Mouse (Mus musculus) lung, postnatal 0 days (tissue): Measurements from ENCODE around the gene Bach2.

Source experiments
- CTCF ChIP-seq: IDR thresholded peaks from 2 replicates; pipeline ENCODE4 v1.5.1; 2016; ENCODE audit warnings: antibody characterized with exemption, mild to moderate bottlenecking
- EP300 ChIP-seq: IDR thresholded peaks from 2 replicates; pipeline ENCODE4 v1.6.1; 2016; ENCODE audit warnings: antibody characterized with exemption, mild to moderate bottlenecking, control low read depth

GRCm38 (mm10) chr4:32328561-32328960 is 90.0 kb downstream of the Bach2 start:
- no peak for TF ChIP-seq CTCF
- TF ChIP-seq EP300: no peak
